Mouse (Mus musculus) heart, embryonic 12.5 days (tissue): ENCODE measurements around the gene Topors. TPM values are rescaled to one million over a fixed set of nuclear protein-coding genes. Genes with fewer than 3 reads are reported as not detected.

Experiments used
- ATAC-seq: fragments of 200-750 bp; cut with Nextera tagmentation; 2 replicates; pipeline ENCODE4 v1.8.0; 2017; ENCODE audit warnings: moderate TSS enrichment, moderate library complexity; ENCODE audit not compliant: insufficient number of reproducible peaks, low FRiP score
- H3K27ac ChIP-seq: fragments of 300-500 bp; sonication (generic); 2 replicates; pipeline ENCODE4 v1.5.1; 2016; ENCODE audit warnings: mild to moderate bottlenecking, moderate library complexity; ENCODE audit not compliant: poor library complexity, severe bottlenecking
- H3K27me3 ChIP-seq: fragments of 300-500 bp; sonication (generic); replicated peaks from 2 replicates; pipeline ENCODE4 v1.6.1; 2016; ENCODE audit warnings: mild to moderate bottlenecking, moderate library complexity
- H3K36me3 ChIP-seq: fragments of 300-500 bp; sonication (generic); 2 replicates; pipeline ENCODE4 v1.6.1; 2016; ENCODE audit warnings: mild to moderate bottlenecking, moderate library complexity
- H3K4me1 ChIP-seq: fragments of 300-500 bp; sonication (generic); replicated peaks from 2 replicates; pipeline ENCODE4 v1.6.1; 2016; ENCODE audit warnings: mild to moderate bottlenecking
- H3K4me2 ChIP-seq: fragments of 300-500 bp; sonication (generic); 2 replicates; pipeline ENCODE4 v1.6.1; 2016; ENCODE audit warnings: mild to moderate bottlenecking, moderate library complexity
- H3K4me3 ChIP-seq: fragments of 300-500 bp; sonication (generic); 2 replicates; pipeline ENCODE4 v1.5.1; 2016; ENCODE audit warnings: mild to moderate bottlenecking
- H3K9ac ChIP-seq: fragments of 300-500 bp; sonication (generic); 2 replicates; pipeline ENCODE4 v1.6.1; 2016; ENCODE audit warnings: mild to moderate bottlenecking, moderate library complexity
- H3K9me3 ChIP-seq: fragments of 300-500 bp; sonication (generic); replicated peaks from 2 replicates; pipeline ENCODE4 v1.6.1; 2016; ENCODE audit warnings: mild to moderate bottlenecking, moderate library complexity
- WGBS: fragments of 180-500 bp; shearing (Covaris S2); methylation state at CpG from one replicate; pipeline ENCODE4 v1.1.7; 2016; 5-methylcytosine and 5-hydroxymethylcytosine counted together
- polyA plus RNA-seq: library from polyadenylated mRNA; unstranded; fragments of >200 nt; fragmentation: Nextera tagmentation; extraction: Ambion mirVana; gene quantifications from 2 replicates; pipeline ENCODE4 v1.2.1, GENCODE M21; 2016

Gene Topors
- polyA plus RNA-seq, 1 experiment from 2014 or later = 35.3 TPM

GRCm38 (mm10) chr4:40227886-40228285 is 41.8 kb downstream of the Topors start:
- H3K27ac ChIP-seq = no peak overlapping the region
- no peak overlapping the region for H3K4me3 ChIP-seq
- no peak overlapping the region for H3K9ac ChIP-seq
- no peaks in the 10 kb centered on the region for H3K27me3 ChIP-seq
- no peak overlapping the region for H3K4me2 ChIP-seq
- 84% methylated on average over 7 of the region's 7 CpGs for WGBS
- H3K36me3 ChIP-seq = 0 out of 2 replicates have a peak, but pooled peaks cover 5% of the 10 kb centered on the region
- ATAC-seq = no peak
- no peaks in the 10 kb centered on the region for H3K9me3 ChIP-seq
- H3K4me1 ChIP-seq = no peaks in the 10 kb centered on the region

DNA sequence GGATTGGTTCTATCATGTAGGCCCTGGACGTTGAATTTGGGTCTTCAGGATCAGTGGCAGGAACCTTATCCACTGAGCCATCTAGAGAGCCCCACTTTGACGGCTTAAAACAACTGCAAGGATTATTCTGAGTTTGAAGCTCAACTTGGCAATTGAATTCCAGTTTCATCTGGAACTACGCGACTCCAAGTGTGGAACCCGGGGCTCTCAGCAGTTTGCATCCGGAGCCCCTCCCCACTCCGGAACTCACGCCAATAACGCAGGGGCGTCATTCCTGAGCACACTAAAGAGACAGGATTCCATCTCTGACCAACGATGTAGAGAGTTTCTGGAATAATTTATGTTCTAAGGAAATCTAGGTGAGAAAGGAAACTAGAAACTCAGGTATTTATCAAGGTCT is 42.5 kb downstream of the Topors start:
- Histone ChIP-seq H3K9me3 (no peaks in the 10 kb centered on the region), H3K4me2 (no peak overlapping the region), H3K27me3 (no peaks in the 10 kb centered on the region; the same call in 1 of the 2 replicates), H3K27ac (no peak overlapping the region), H3K4me1 (no peaks in the 10 kb centered on the region), H3K36me3 (0 out of 2 replicates have a peak, but pooled peaks cover 7% of the 10 kb centered on the region), H3K9ac (no peak overlapping the region), H3K4me3 (no peak overlapping the region)
- WGBS = 80% methylated on average over 11 of the region's 11 CpGs
- ATAC-seq = no peak

- Histone ChIP-seq H3K4me3 (no peak overlapping the region), H3K9ac (no peak overlapping the region), H3K27ac (no peak overlapping the region), H3K9me3 (no peaks in the 10 kb centered on the region), H3K36me3 (0 out of 2 replicates have a peak, but pooled peaks cover 7% of the 10 kb centered on the region), H3K27me3 (peaks cover 10% of the 10 kb centered on the region), H3K4me1 (peaks cover under 1% of the 10 kb centered on the region; the same call in 1 of the 2 replicates), H3K4me2 (no peak overlapping the region)
- ATAC-seq = no peak
- 64% methylated on average over 5 of the region's 5 CpGs for whole genome bisulfite sequencing
These were observed 43.6 kb downstream of the Topors start for GRCm38 (mm10) chr4:40226095-40226494.

DNA sequence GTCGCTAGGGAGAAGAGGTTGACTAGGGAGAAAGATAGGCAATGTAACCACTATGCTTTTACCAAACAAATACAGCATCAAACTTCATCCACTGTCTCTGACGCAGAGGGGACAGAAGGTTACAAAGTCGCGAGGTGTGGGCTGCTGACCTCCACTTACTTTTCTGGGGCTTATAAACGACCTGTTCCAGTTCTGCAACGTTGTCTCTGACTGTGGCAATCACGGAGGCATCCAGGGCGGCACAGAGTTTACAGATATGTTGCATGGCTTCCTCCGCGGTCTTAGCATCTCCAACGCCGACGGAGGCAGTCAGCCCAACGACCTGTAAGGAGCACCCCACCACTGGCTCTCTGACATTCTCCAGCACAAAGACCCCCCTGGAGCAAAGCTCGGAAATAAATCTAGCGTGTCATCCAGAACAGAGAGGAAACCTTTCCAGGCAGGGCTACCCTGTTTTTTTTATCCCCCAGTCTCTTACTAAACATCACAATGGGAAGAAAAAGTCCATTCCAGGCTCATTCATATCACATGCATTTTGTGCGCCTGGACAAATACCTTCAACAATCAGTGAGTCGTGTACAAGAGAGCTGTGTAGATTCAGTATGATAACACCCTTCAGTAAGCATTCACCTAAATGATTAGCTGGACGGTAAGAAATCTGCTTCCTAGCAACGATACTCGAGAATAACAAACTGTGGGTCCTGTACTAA is 47.6 kb downstream of the Topors start:
- H3K9ac ChIP-seq = no peak overlapping the region
- H3K9me3 ChIP-seq = no peaks in the 10 kb centered on the region
- H3K4me1 ChIP-seq = peaks cover 12% of the 10 kb centered on the region
- ATAC-seq = no peak
- no peak overlapping the region for H3K27ac ChIP-seq
- H3K4me3 ChIP-seq = no peak overlapping the region
- 40% methylated on average over 21 of the region's 21 CpGs for WGBS
- H3K36me3 ChIP-seq = 0 out of 2 replicates have a peak, but pooled peaks cover 9% of the 10 kb centered on the region
- no peak overlapping the region for H3K4me2 ChIP-seq
- H3K27me3 ChIP-seq = peaks cover 14% of the 10 kb centered on the region

GRCm38 (mm10) chr4:40221004-40221760 is 48.5 kb downstream of the Topors start:
- Histone ChIP-seq H3K9me3 (no peaks in the 10 kb centered on the region), H3K27me3 (peaks cover 14% of the 10 kb centered on the region), H3K27ac (no peak overlapping the region), H3K4me3 (no peak overlapping the region), H3K4me2 (peak overlapping the region; percentile 53), H3K9ac (no peak overlapping the region), H3K36me3 (0 out of 2 replicates have a peak, but pooled peaks cover 9% of the 10 kb centered on the region), H3K4me1 (peaks cover 12% of the 10 kb centered on the region)
- 26% methylated on average over 14 of the region's 14 CpGs for WGBS
- ATAC-seq = no peak

DNA sequence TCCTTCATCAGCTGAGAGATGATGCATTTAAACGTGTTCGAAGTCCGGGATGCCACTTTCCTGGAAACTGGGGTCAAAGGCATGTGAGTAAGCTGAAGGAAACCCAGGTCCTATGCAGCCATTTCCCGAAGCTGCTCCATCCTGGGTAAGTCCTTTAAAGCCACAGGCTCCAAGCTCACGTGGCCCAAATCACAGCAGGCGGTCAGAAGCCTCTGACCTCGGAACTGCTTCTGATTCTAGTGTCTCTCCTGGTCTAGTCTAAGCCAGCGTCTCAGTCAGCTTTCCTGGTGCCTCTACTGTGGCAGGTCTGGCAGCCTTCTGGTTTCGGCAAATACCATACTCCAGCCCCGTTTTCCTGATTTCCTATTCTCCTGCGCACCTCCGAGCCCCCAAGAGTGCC is 49.2 kb downstream of the Topors start:
- peak overlapping the region; percentile 53 for H3K4me2 ChIP-seq
- 15% methylated on average over 12 of the region's 12 CpGs for WGBS
- peaks cover 14% of the 10 kb centered on the region for H3K27me3 ChIP-seq
- H3K4me3 ChIP-seq = 0 out of 2 replicates have a peak overlapping the region, but pooled peaks have one; percentile 14
- H3K36me3 ChIP-seq = 0 out of 2 replicates have a peak, but pooled peaks cover 9% of the 10 kb centered on the region
- H3K9ac ChIP-seq = no peak overlapping the region
- H3K27ac ChIP-seq = no peak overlapping the region
- H3K4me1 ChIP-seq = peaks cover 12% of the 10 kb centered on the region
- ATAC-seq = no peak
- H3K9me3 ChIP-seq = no peaks in the 10 kb centered on the region

DNA sequence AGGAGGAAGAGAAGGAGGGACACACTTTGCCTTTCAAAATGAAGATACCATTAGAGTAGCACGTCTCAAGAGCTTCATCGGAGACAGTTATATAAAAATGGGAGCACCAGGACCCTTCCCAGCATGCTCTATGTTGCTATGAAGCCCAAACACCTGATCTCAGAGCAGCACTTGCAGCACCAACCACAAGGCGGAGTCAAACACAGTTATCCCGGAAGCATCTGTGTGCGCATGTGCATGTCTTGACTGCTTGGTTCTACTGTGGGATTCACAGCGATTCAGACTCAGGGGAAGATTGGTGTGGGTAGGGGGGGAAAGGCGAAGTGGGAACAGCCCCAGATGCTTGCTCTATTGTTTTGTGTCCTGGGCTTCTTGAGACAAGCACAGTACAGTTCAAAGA is 51.3 kb downstream of the Topors start:
- WGBS = 67% methylated on average over 7 of the region's 7 CpGs
- ATAC-seq = no peak

DNA sequence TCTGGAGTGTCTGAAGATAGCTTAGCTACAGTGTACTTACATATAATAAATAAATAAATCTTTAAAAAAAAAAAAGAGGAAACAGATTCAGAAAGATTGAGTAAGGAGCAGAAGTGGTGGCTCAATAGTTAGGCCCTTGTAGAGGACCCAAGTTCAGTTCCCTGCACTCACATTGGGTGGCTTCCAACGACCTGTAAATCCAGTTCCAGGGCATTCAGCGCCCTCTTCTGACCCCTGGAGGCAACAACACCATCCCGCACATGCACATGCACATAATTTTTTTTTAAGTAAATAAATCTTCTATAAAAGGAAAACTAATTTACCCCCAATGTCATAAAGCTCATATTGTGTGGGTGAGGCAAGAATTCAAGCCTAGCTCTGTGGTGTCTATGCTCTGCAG is 51.7 kb downstream of the Topors start:
- 55% methylated on average over 3 of the region's 3 CpGs for WGBS
- Histone ChIP-seq H3K9ac (no peak overlapping the region), H3K27ac (no peak overlapping the region), H3K4me3 (no peak overlapping the region), H3K27me3 (peaks cover 14% of the 10 kb centered on the region), H3K4me1 (peaks cover 12% of the 10 kb centered on the region), H3K9me3 (no peaks in the 10 kb centered on the region), H3K4me2 (no peak overlapping the region), H3K36me3 (peaks cover 8% of the 10 kb centered on the region; the same call in 1 of the 2 replicates)
- no peak for ATAC-seq

More for the DNA sequence above, 51.3 kb downstream of the Topors start:
- Histone ChIP-seq H3K4me3 (no peak overlapping the region), H3K27me3 (peaks cover 14% of the 10 kb centered on the region), H3K27ac (no peak overlapping the region), H3K9me3 (no peaks in the 10 kb centered on the region), H3K9ac (no peak overlapping the region), H3K4me1 (peaks cover 12% of the 10 kb centered on the region), H3K36me3 (0 out of 2 replicates have a peak, but pooled peaks cover 9% of the 10 kb centered on the region), H3K4me2 (no peak overlapping the region)

- H3K4me1 ChIP-seq = 0 out of 2 replicates have a peak, but pooled peaks cover 3% of the 10 kb centered on the region
- no peaks in the 10 kb centered on the region for H3K9me3 ChIP-seq
- no peak overlapping the region for H3K4me2 ChIP-seq
- 75% methylated on average over 6 of the region's 6 CpGs for WGBS
- no peak for ATAC-seq
- H3K27me3 ChIP-seq = no peaks in the 10 kb centered on the region
- H3K36me3 ChIP-seq = peaks cover 18% of the 10 kb centered on the region
- H3K27ac ChIP-seq = no peak overlapping the region
- no peak overlapping the region for H3K4me3 ChIP-seq
- no peak overlapping the region for H3K9ac ChIP-seq
These were observed 57.5 kb downstream of the Topors start for GRCm38 (mm10) chr4:40212177-40212576.
